Mouse (Mus musculus): ENCODE measurements around the gene Zbtb43. TPM values are rescaled to one million over a fixed set of nuclear protein-coding genes. Genes with fewer than 3 reads are reported as not detected.

Zbtb43 gene
- polyA plus RNA-seq, 1 experiment from 2014 or later: 31.2 TPM

GRCm38 (mm10) chr2:33439980-33440670 lies 28.2 kb downstream of the Zbtb43 start:
- H3K36me3 ChIP-seq (ENCODE audit: control insufficient read depth, insufficient read depth, low read length): no peaks in the 10 kb centered on the region
- H3K4me2 ChIP-seq (replicated peaks; ENCODE audit: low read depth, low read length): no peak overlapping the region
- no peaks in the 10 kb centered on the region for H3K27me3 ChIP-seq (ENCODE audit: control insufficient read depth, insufficient read depth, low read length)
- ATAC-seq (ENCODE audit: low FRiP score) (no peak), DNase-seq (ENCODE audit: low spot score) (no peak)
- H3K4me1 ChIP-seq (replicated peaks; ENCODE audit: control insufficient read depth, insufficient read depth, low read length): peaks cover 14% of the 10 kb centered on the region
- no peak overlapping the region for H3K4me3 ChIP-seq (ENCODE audit: low read depth, low read length)
- H3K27ac ChIP-seq (ENCODE audit: low read depth, low read length): no peak overlapping the region
- 17% methylated on average over 9 of the region's 9 CpGs for WGBS
- no peak overlapping the region for H3K9ac ChIP-seq (ENCODE audit: low read depth, low read length)
- H3K9me3 ChIP-seq (ENCODE audit: control insufficient read depth, low read length): no peaks in the 10 kb centered on the region

- ATAC-seq (ENCODE audit: low FRiP score) (no peak), DNase-seq (ENCODE audit: low spot score) (peak; percentile 45)
- Histone ChIP-seq H3K36me3 (ENCODE audit: control insufficient read depth, insufficient read depth, low read length) (no peaks in the 10 kb centered on the region), H3K9me3 (ENCODE audit: control insufficient read depth, low read length) (no peaks in the 10 kb centered on the region), H3K27ac (ENCODE audit: low read depth, low read length) (0 out of 2 replicates have a peak overlapping the region, but pooled peaks have one; percentile 8), H3K4me2 (replicated peaks; ENCODE audit: low read depth, low read length) (no peak overlapping the region), H3K4me3 (ENCODE audit: low read depth, low read length) (no peak overlapping the region), H3K27me3 (ENCODE audit: control insufficient read depth, insufficient read depth, low read length) (no peaks in the 10 kb centered on the region), H3K9ac (ENCODE audit: low read depth, low read length) (no peak overlapping the region), H3K4me1 (replicated peaks; ENCODE audit: control insufficient read depth, insufficient read depth, low read length) (peaks cover 14% of the 10 kb centered on the region)
- WGBS: 3% methylated on average over 8 of the region's 8 CpGs
Observed at GRCm38 (mm10) chr2:33439471-33439881, 28.9 kb downstream of the Zbtb43 start.

GRCm38 (mm10) chr2:33438377-33438776 lies 30.0 kb downstream of the Zbtb43 start:
- Histone ChIP-seq H3K4me1 (replicated peaks; ENCODE audit: control insufficient read depth, insufficient read depth, low read length) (peaks cover 14% of the 10 kb centered on the region), H3K27ac (ENCODE audit: low read depth, low read length) (no peak overlapping the region), H3K36me3 (ENCODE audit: control insufficient read depth, insufficient read depth, low read length) (no peaks in the 10 kb centered on the region), H3K9ac (ENCODE audit: low read depth, low read length) (no peak overlapping the region), H3K27me3 (ENCODE audit: control insufficient read depth, insufficient read depth, low read length) (no peaks in the 10 kb centered on the region), H3K4me2 (replicated peaks; ENCODE audit: low read depth, low read length) (no peak overlapping the region), H3K9me3 (ENCODE audit: control insufficient read depth, low read length) (no peaks in the 10 kb centered on the region), H3K4me3 (ENCODE audit: low read depth, low read length) (no peak overlapping the region)
- ATAC-seq (ENCODE audit: low FRiP score) (no peak), DNase-seq (ENCODE audit: low spot score) (peak; percentile 41)
- WGBS: 19% methylated on average over 2 of the region's 2 CpGs

- Histone ChIP-seq H3K4me3 (ENCODE audit: low read depth, low read length) (no peak overlapping the region), H3K9ac (ENCODE audit: low read depth, low read length) (no peak overlapping the region), H3K4me1 (replicated peaks; ENCODE audit: control insufficient read depth, insufficient read depth, low read length) (peaks cover 14% of the 10 kb centered on the region), H3K4me2 (replicated peaks; ENCODE audit: low read depth, low read length) (no peak overlapping the region), H3K27ac (ENCODE audit: low read depth, low read length) (no peak overlapping the region), H3K9me3 (ENCODE audit: control insufficient read depth, low read length) (no peaks in the 10 kb centered on the region), H3K27me3 (ENCODE audit: control insufficient read depth, insufficient read depth, low read length) (no peaks in the 10 kb centered on the region), H3K36me3 (ENCODE audit: control insufficient read depth, insufficient read depth, low read length) (no peaks in the 10 kb centered on the region)
- DNase-seq (ENCODE audit: low spot score): no peak
- ATAC-seq (ENCODE audit: low FRiP score): no peak
- WGBS: 48% methylated on average over 11 of the region's 11 CpGs
Observed at GRCm38 (mm10) chr2:33437184-33437583, 31.2 kb downstream of the Zbtb43 start.

- Histone ChIP-seq H3K4me3 (ENCODE audit: low read depth, low read length) (no peak overlapping the region; the same call in 1 of the 2 replicates), H3K36me3 (ENCODE audit: control insufficient read depth, insufficient read depth, low read length) (no peaks in the 10 kb centered on the region), H3K4me2 (replicated peaks; ENCODE audit: low read depth, low read length) (peak overlapping the region; percentile 27), H3K27ac (ENCODE audit: low read depth, low read length) (0 out of 2 replicates have a peak overlapping the region, but pooled peaks have one; percentile 31), H3K9me3 (ENCODE audit: control insufficient read depth, low read length) (no peaks in the 10 kb centered on the region), H3K4me1 (replicated peaks; ENCODE audit: control insufficient read depth, insufficient read depth, low read length) (peaks cover 14% of the 10 kb centered on the region), H3K9ac (ENCODE audit: low read depth, low read length) (no peak overlapping the region), H3K27me3 (ENCODE audit: control insufficient read depth, insufficient read depth, low read length) (no peaks in the 10 kb centered on the region)
- DNase-seq (ENCODE audit: low spot score): peak; percentile 45
- ATAC-seq (ENCODE audit: low FRiP score): no peak
- WGBS: 10% methylated on average over 16 of the region's 16 CpGs
Observed at GRCm38 (mm10) chr2:33436035-33436580, 32.3 kb downstream of the Zbtb43 start.

- H3K4me3 ChIP-seq (ENCODE audit: low read depth, low read length): no peak overlapping the region
- no peak overlapping the region for H3K27ac ChIP-seq (ENCODE audit: low read depth, low read length)
- H3K9ac ChIP-seq (ENCODE audit: low read depth, low read length): no peak overlapping the region
- peaks cover 14% of the 10 kb centered on the region for H3K4me1 ChIP-seq (replicated peaks; ENCODE audit: control insufficient read depth, insufficient read depth, low read length)
- 40% methylated on average over 8 of the region's 8 CpGs for WGBS
- H3K27me3 ChIP-seq (ENCODE audit: control insufficient read depth, insufficient read depth, low read length): no peaks in the 10 kb centered on the region
- no peak overlapping the region for H3K4me2 ChIP-seq (replicated peaks; ENCODE audit: low read depth, low read length)
- DNase-seq (ENCODE audit: low spot score) (no peak), ATAC-seq (ENCODE audit: low FRiP score) (no peak)
- no peaks in the 10 kb centered on the region for H3K9me3 ChIP-seq (ENCODE audit: control insufficient read depth, low read length)
- no peaks in the 10 kb centered on the region for H3K36me3 ChIP-seq (ENCODE audit: control insufficient read depth, insufficient read depth, low read length)
Observed at GRCm38 (mm10) chr2:33435036-33435650, 33.2 kb downstream of the Zbtb43 start.

- Histone ChIP-seq H3K9me3 (ENCODE audit: control insufficient read depth, low read length) (no peaks in the 10 kb centered on the region), H3K4me3 (ENCODE audit: low read depth, low read length) (no peak overlapping the region), H3K4me2 (replicated peaks; ENCODE audit: low read depth, low read length) (no peak overlapping the region), H3K36me3 (ENCODE audit: control insufficient read depth, insufficient read depth, low read length) (no peaks in the 10 kb centered on the region), H3K27me3 (ENCODE audit: control insufficient read depth, insufficient read depth, low read length) (no peaks in the 10 kb centered on the region), H3K9ac (ENCODE audit: low read depth, low read length) (no peak overlapping the region), H3K27ac (ENCODE audit: low read depth, low read length) (no peak overlapping the region), H3K4me1 (replicated peaks; ENCODE audit: control insufficient read depth, insufficient read depth, low read length) (no peaks in the 10 kb centered on the region; the same call in 1 of the 2 replicates)
- DNase-seq (ENCODE audit: low spot score) (peak; percentile 60), ATAC-seq (ENCODE audit: low FRiP score) (no peak)
- 50% methylated on average over 5 of the region's 5 CpGs for WGBS
Observed at GRCm38 (mm10) chr2:33432877-33433276, 35.5 kb downstream of the Zbtb43 start.

- WGBS: 1% methylated on average over 81 of the region's 102 CpGs
- Histone ChIP-seq H3K9me3 (ENCODE audit: control insufficient read depth, low read length) (no peaks in the 10 kb centered on the region), H3K36me3 (ENCODE audit: control insufficient read depth, insufficient read depth, low read length) (no peaks in the 10 kb centered on the region), H3K4me2 (replicated peaks; ENCODE audit: low read depth, low read length) (peak within 1 kb of the TSS; percentile 97), H3K9ac (ENCODE audit: low read depth, low read length) (peak within 1 kb of the TSS; percentile 93), H3K4me3 (ENCODE audit: low read depth, low read length) (peak within 1 kb of the TSS; percentile 98), H3K4me1 (replicated peaks; ENCODE audit: control insufficient read depth, insufficient read depth, low read length) (no peaks in the 10 kb centered on the region; the same call in 1 of the 2 replicates), H3K27me3 (ENCODE audit: control insufficient read depth, insufficient read depth, low read length) (no peaks in the 10 kb centered on the region), H3K27ac (ENCODE audit: low read depth, low read length) (peak within 1 kb of the TSS; percentile 13)
- ATAC-seq (ENCODE audit: low FRiP score) (peak; percentile 78), DNase-seq (ENCODE audit: low spot score) (peak; percentile 87)
Observed at GRCm38 (mm10) chr2:33430771-33431699, 37.3 kb downstream of the Zbtb43 start, which contains the start of gene Zbtb34. Gene Zbtb34 (minus strand): TSS chr2:33431324.

All from hindbrain, embryonic 11.5 days (tissue).